Mouse (Mus musculus) urinary bladder, postnatal 4 days (tissue): ENCODE results near the gene Rhod.
"Not testable (repeated sequence)": the region's sequence is repeated elsewhere in the genome, so short reads cannot be mapped to it uniquely, and the experiment has no call there.

ENCODE experiments used
- DNase-seq, 2 experiments: peaks; one replicate each; pipeline ENCODE4 v3.0.0; 2021 to 2022; ENCODE audit warnings: low spot score in 2 of 2

Rhod gene

DNA sequence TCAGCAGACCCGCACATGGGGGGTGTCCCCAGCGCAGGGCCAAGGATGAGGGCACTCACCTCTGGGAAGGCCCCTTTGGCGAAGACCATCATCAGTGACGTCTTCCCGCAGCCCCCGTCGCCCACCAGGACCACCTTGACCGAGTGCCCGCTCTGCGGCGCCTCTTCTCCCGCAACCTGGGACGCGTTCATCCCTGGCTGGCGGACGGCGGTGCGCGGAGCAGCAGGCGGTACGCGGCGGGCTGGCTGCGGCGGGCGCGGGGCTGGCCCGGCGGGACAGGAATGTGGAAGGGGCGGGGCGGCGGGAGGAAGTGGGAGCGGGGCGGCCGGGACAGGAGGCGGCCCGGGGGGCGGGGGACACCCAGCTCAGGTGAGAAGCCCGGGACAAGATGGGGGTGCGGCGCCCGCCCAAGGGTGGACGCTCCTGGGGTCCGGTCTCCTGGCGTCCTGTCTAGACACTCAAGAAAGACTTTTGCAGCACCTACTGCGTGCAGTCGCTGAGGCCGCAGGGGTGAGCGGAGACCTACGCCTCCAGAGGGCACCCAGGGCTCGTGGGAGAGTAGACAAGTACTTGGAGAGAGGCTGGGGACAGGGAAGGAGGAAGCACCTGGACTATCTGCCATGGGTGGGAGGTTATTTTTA is at the start of gene Rhod:
TSS of gene Rhod (minus strand) at position 272 of the 641 bp plus-strand sequence.
- peak; percentile 48 to 81 for DNase-seq

- no peak for DNase-seq
Observed at GRCm38 (mm10) chr19:4487877-4488276, 48.6 kb upstream of the Rhod start.

- DNase-seq: no peak
Observed at GRCm38 (mm10) chr19:4485006-4485405, 45.8 kb upstream of the Rhod start.

DNA sequence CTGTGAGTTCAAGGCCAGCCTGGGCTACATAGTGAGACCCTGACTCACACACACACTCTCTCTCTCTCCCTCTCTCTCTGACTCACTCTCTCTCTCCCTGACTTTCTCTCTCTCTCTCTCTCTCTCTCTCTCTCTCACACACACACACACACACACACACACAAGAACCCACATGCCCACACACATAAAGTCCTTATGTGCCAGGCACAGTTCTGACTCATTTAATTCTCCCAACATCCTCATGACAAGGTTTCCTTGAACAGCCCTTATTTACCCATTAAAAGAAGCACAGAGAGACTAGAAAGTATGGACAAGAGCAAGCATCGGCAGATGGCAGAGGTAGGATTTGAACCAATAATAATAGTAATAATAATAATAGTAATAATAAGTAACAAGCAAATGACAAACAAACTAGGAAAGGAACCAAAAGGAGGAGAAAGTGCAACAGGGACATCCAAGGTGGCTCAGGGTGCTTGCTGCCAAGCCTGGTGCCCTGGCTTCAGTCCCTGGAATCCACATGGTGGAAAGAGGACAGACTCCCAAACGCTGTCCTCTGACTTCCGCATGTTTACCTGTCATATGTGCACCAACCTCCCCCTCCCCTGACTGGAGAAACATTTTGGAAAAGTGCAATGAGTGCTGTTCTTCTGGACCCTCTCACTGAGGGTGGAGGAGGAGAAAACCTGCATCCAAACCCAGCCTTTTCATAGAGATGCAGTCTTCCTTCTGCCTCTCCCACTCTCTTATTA is 43.1 kb upstream of the Rhod start:
- DNase-seq: no peak

GRCm38 (mm10) chr19:4481326-4481725 is 42.1 kb upstream of the Rhod start:
- DNase-seq: no peak

DNA sequence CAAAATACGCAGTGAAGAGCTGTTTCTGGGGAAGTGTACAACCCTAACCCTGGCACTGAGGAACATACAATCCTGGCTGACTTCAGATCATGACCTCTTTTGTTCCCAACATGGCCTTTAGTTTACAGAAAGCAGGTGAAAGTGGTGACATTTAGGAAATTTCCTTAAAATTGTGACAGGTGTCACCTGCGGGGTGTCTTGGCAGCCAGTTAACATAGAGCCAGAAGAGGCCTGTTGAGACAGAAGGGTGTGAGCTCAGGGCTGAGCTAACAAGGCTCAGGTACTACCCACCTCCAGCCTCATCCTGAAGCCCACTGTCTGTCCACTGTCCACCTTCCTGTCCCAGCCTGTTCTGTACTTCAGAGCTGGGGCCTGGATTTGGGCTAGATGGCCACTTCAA is 40.8 kb upstream of the Rhod start:
- DNase-seq: no peak

DNA sequence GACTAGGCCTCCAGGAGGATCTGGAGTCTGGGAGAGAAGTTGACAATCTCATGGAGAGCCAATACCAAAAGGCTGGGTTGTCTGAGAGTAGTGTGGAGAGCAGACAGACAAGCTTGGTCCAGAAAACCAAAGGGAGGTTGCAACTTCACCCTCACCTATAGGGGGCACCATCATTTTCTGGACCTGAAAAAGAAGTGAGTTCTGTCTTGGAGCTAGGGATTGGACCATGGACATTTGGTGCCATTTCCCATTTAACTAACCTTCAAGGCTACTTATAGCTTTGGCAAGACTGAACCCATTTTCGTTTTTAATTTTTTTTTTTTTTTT is 38.9 kb upstream of the Rhod start:
- no peak for DNase-seq

DNA sequence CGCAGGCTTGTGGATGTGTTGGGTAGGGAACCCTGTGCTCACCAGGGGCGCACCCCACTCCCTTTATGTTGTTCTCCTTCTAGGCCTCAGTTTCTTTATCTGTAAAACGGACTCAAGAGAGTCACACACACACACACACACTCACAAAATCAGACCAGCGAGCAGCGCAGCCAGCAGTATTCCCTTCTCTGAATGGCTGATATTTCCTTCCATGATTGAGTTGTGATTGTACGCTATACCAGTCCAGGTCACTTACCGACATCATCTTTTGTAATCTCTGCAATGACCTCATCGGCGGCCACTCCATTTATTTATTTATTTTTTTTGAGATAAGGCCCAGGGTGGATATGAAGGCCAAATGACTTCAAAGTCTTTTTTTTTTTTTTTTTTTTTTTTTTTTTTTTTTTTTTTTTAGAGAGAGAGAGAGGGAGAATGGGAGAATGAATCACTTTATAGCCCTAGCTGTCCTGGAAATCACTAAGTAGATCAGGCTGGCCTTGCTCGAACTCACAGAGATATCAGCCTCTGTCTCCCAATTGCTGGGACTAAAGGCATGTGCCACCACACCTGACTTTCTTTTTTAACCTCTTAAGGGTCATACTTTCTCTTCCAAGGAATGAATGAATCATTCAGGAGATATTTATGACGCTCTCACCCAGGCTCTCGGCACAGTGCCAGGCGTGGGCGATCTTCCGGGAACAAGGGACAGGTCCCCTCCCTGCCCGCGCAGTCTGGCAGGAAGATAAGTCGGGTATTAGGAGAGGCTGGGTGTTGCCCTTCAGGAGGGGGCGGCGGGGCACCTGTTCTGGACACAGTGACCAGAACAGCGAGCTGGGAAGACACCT is 38.3 kb upstream of the Rhod start, which contains the start of gene Syt12:
TSS of gene Syt12 (minus strand) at position 103 of the 845 bp plus-strand sequence.
- peak in 1 of 2 experiments; percentile 52 for DNase-seq

DNA sequence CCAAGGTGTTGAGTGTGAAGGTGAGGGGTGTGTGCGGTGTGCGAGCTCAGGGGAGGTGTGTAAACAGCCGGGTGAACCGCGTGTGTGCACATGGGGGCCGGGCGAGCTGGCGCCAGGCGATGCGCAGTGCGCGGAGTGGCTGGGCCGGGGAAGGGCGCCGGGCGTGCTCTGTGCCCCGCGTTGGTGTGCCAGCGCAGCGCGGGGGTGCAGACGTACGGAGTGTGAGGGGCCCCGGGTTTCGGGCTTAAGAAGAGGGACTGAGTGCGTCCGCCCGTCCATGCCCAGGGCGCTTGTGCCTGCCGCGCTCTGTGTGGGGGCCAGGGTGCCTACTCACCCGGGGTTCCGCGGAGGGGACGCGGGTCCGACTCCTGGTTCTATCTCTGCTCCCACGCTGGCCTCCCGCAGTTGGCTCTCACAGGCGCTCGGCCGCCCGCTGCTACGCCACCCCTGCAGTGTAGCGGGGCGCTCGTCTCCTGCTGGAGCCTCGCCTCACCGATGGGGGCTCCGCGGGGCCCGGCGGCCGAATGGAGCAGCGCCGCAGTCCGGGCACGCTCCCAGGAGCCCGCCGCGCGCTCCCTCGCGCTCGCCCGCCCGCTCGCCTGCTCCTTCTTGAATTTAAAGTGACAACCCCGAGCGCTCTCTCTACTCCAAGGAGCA is 37.5 kb upstream of the Rhod start:
- DNase-seq: peak in 1 of 2 experiments; percentile 32

DNA sequence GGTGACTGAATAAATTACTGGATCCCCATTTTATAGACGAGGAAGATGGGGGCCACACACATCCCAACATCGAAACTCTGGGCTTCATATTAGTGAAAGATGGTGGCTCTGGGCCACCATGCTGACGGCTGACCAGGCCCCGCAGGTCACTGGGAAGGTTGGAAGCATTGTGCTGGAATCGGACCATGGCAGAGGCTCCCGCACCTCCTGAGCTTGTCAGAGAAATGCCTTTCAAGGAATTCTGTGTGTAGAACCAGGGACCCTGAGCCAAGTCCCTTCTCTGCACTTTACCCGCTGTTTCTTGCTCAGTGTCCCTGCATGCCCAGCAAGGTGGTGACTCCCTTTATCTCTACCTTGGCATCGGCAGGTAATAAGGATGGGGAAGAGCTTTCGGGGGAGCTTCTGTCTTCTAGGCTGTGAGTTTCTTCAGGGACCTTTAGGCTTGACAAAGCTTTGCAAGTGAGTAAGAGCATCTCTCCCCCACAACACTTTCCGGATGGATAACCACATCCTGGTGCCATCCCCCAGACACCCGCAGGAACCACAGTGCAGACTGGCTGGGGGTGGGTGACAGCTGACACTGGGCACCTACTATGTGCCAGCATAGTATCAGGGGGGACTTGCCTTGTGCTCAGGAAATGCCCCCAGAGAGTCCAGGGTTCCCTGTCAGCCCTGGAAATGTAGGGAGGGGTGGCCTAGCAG is 36.1 kb upstream of the Rhod start:
- DNase-seq: no peak

- no peak for DNase-seq
Observed at GRCm38 (mm10) chr19:4474739-4475138, 35.5 kb upstream of the Rhod start.

- DNase-seq: no peak
Observed at GRCm38 (mm10) chr19:4473549-4473948, 34.3 kb upstream of the Rhod start.

DNA sequence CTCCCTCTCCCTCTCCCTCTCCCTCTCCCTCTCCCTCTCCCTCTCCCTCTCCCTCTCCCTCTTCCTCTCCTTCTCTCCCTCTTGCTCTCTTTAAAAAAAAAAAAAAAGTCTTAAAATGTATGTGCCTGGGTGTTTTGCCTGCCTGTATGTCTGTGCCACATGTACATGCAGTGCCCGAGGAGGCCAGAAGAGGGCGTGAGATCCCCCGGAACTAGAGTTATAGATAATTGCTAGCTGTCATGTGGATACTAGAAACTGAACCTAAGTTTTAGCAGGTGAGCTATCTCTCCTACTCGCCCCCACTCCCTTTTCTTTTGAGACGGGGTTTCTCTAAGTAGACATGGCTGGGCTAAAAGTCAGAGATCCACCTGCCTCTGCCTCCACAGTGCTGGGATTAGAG is 29.1 kb upstream of the Rhod start:
- no peak for DNase-seq

DNA sequence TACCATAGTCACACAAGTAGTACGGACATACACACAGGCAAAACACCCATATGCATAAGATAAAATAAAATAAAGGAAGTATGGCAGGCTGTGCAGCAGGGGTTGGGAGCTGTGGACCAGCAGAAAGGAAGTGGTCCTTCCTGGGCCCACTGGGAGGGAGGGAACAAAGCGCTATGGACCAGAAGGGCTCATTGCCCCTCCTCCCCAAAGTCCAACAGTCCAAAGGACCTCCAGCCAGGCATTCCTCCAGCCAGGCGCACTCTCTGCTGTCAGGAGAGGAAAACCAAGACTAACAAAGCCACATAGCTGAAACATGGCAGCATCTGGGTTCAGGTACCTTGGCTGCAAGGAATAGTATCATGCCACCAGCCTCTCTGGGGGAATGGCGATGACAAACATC is 25.4 kb upstream of the Rhod start:
- DNase-seq: no peak

DNA sequence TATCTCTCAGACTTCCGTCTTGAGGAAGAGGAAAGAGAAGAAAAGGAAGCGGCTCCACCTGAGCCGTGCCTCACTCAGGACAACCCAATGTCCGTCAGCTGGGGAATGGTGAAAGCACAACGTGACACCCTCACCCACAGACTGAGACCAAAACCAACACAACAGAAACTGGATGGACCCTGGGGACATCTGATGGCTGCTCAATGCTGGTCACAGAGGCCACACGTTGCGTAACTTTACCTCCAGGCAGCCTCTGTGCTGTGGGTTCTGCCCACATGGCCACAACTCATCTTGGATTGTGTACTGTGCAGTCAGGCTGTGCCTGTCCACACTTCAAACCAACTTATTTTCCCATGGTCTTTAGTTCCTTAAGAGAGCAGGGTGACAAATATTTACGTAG is 22.7 kb upstream of the Rhod start:
- no peak for DNase-seq

GRCm38 (mm10) chr19:4456227-4456626 is 17.0 kb upstream of the Rhod start:
- peak; percentile 27 to 70 for DNase-seq

GRCm38 (mm10) chr19:4455071-4455800 is 16.0 kb upstream of the Rhod start:
- DNase-seq: no peak

DNA sequence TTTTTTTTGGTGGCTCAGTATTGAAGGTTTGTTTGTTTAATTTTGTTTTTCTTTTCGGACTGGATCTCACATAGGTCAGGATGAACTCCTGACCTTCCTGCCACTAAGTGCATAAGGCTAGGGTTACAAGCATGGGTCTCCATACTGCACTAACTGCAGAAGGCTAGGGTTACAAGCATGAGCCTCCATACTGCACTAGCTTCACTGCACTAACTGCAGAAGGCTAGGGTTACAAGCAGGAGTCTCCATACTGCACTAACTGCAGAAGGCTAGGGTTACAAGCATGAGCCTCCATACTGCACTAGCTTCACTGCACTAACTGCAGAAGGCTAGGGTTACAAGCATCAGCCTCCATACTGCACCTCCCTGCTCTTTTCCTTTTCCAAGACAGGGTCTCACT is 14.8 kb upstream of the Rhod start:
- not testable (repeated sequence) for DNase-seq

GRCm38 (mm10) chr19:4452525-4452924 is 13.3 kb upstream of the Rhod start:
- no peak for DNase-seq

GRCm38 (mm10) chr19:4451965-4452364 is 12.7 kb upstream of the Rhod start:
- DNase-seq: no peak

GRCm38 (mm10) chr19:4451098-4451497 is 11.9 kb upstream of the Rhod start:
- DNase-seq: no peak
